ENCODE assay signal across 7 mouse cellular contexts in genomic region chr1:120795245-120795644, GRCm38 (mm10).
A peak's percentile ranks its signal among the peaks of the same experiment; 100 is the strongest.
DNase-seq lines count a peak whose midpoint lies in the region; ATAC-seq and TF ChIP-seq lines count a peak whose summit lies in the region.

No protein-coding gene starts in this region.

- no peak for TF ChIP-seq CTCF in thymus, adult 2 months (IDR thresholded peaks at IDR 0.05; ENCODE audit: borderline replicate concordance, control insufficient read depth, extremely low read depth, insufficient read depth, low read length, poor library complexity)

- no peaks in the 10 kb centered on the region for H3K27me3 ChIP-seq in hindbrain, embryonic 16.5 days (replicated peaks; ENCODE audit: control insufficient read depth, insufficient read depth, low read length)
- no peaks in the 10 kb centered on the region for H3K27me3 ChIP-seq in hindbrain, embryonic 13.5 days
- H3K27me3 ChIP-seq in thymus, adult 2 months (ENCODE audit: control insufficient read depth, insufficient read depth, low read length): no peaks in the 10 kb centered on the region

- no peak overlapping the region for H3K9ac ChIP-seq in hindbrain, embryonic 16.5 days (ENCODE audit: low read depth, low read length)
- no peak overlapping the region for H3K9ac ChIP-seq in hindbrain, embryonic 13.5 days

- 73% methylated on average over 14 of the region's 14 CpGs for WGBS in hindbrain, embryonic 16.5 days
- 69% methylated on average over 14 of the region's 14 CpGs for WGBS in hindbrain, embryonic 13.5 days
- WGBS in thymus, adult 2 months: 79% methylated on average over 14 of the region's 14 CpGs

- peak; percentile 42 for DNase-seq in embryo, embryonic 10.5 days (ENCODE audit: low spot score)
- DNase-seq in gastrocnemius, postnatal 14 days: peak; percentile 51
- peak; percentile 21 to 28 for DNase-seq in lung, postnatal 4 days
- DNase-seq in ovary, postnatal 36 days (ENCODE audit: low spot score): no peak
- no peak for DNase-seq in thymus, adult 2 months

- no peak for ATAC-seq in hindbrain, embryonic 16.5 days
- ATAC-seq in hindbrain, embryonic 13.5 days (ENCODE audit: low FRiP score): no peak

- no peak overlapping the region for H3K27ac ChIP-seq in hindbrain, embryonic 16.5 days (ENCODE audit: low read depth, low read length)
- H3K27ac ChIP-seq in hindbrain, embryonic 13.5 days: no peak overlapping the region
- no peak overlapping the region for H3K27ac ChIP-seq in thymus, adult 2 months (ENCODE audit: control insufficient read depth, insufficient read depth, low read length)

- no peaks in the 10 kb centered on the region for H3K36me3 ChIP-seq in hindbrain, embryonic 16.5 days (ENCODE audit: control insufficient read depth, insufficient read depth, low read length)
- H3K36me3 ChIP-seq in hindbrain, embryonic 13.5 days: no peaks in the 10 kb centered on the region
- no peaks in the 10 kb centered on the region for H3K36me3 ChIP-seq in thymus, adult 2 months (ENCODE audit: control insufficient read depth, insufficient read depth, low read length)

- H3K9me3 ChIP-seq in hindbrain, embryonic 16.5 days (ENCODE audit: control insufficient read depth, low read length): no peaks in the 10 kb centered on the region
- no peaks in the 10 kb centered on the region for H3K9me3 ChIP-seq in hindbrain, embryonic 13.5 days

- H3K4me1 ChIP-seq in hindbrain, embryonic 16.5 days (ENCODE audit: control insufficient read depth, insufficient read depth, low read depth, low read length): no peaks in the 10 kb centered on the region
- no peaks in the 10 kb centered on the region for H3K4me1 ChIP-seq in hindbrain, embryonic 13.5 days (replicated peaks)
- no peaks in the 10 kb centered on the region for H3K4me1 ChIP-seq in thymus, adult 2 months (replicated peaks; ENCODE audit: control insufficient read depth, insufficient read depth, low read length)

- peak overlapping the region; percentile 10; the same call in 1 of the 2 replicates for H3K4me2 ChIP-seq in hindbrain, embryonic 16.5 days (ENCODE audit: low read length)
- H3K4me2 ChIP-seq in hindbrain, embryonic 13.5 days: no peak overlapping the region

- no peak for TF ChIP-seq POLR2A in thymus, adult 2 months (IDR thresholded peaks at IDR 0.05; ENCODE audit: control insufficient read depth, extremely low read depth, insufficient read depth, low read length, poor library complexity)

- H3K4me3 ChIP-seq in hindbrain, embryonic 16.5 days (ENCODE audit: low read length): no peak overlapping the region
- H3K4me3 ChIP-seq in hindbrain, embryonic 13.5 days: no peak overlapping the region
- no peak overlapping the region for H3K4me3 ChIP-seq in thymus, adult 2 months (ENCODE audit: control insufficient read depth, insufficient read depth, low read length)

- intact Hi-C loops in gastrocnemius, postnatal 14 days (cut with DNase I; ENCODE audit: low total_unique reads): no loop called here

Comparison
In these comparisons a context has a peak if more than half of its experiments do, and no peak if none do; other contexts are left out.
1. DNase-seq: peak in embryo, embryonic 10.5 days (single experiment), gastrocnemius, postnatal 14 days (single experiment) and lung, postnatal 4 days (2 of 2); none in ovary, postnatal 36 days (single experiment) and thymus, adult 2 months (single experiment).